Mouse (Mus musculus): Measurements from ENCODE around the gene Fbxo45. TPM values are rescaled to one million over a fixed set of nuclear protein-coding genes. Genes with fewer than 3 reads are reported as not detected.

Fbxo45 gene
- 12.9 and 13.0 TPM in 2 replicates for polyA plus RNA-seq (2014; fragmentation: Nextera tagmentation; extraction: Ambion mirVana)

- peak; percentile 97 for ATAC-seq (ENCODE audit: insufficient number of reproducible peaks, insufficient read depth, low FRiP score, low read depth)
- peaks cover 7 to 20% of the 10 kb centered on the region in 2 experiments for H3K4me1 ChIP-seq (ENCODE audit: control insufficient read depth in 2 of 2, insufficient read depth in 2 of 2, low read length in 2 of 2)
- peak within 1 kb of the TSS; percentile 86 to 87 for H3K4me3 ChIP-seq (ENCODE audit: control insufficient read depth in 1 of 2, insufficient read depth in 1 of 2, low read depth in 1 of 2, low read length in 2 of 2)
- under 1% methylated on average over 48 of the region's 48 CpGs for WGBS
- H3K9ac ChIP-seq (ENCODE audit: low read length): peak within 1 kb of the TSS; percentile 97
- H3K4me2 ChIP-seq (ENCODE audit: low read length): peak within 1 kb of the TSS; percentile 78
- H3K27me3 ChIP-seq (ENCODE audit: control insufficient read depth, insufficient read depth, low read length): no peaks in the 10 kb centered on the region
- H3K27ac ChIP-seq (replicated peaks in 1 of 2; ENCODE audit: control insufficient read depth in 1 of 2, insufficient read depth in 1 of 2, low read depth in 2 of 2, low read length in 2 of 2): peak within 1 kb of the TSS; percentile 90 to 97
- no peaks in the 10 kb centered on the region for H3K9me3 ChIP-seq (ENCODE audit: control insufficient read depth, low read length)
- peaks cover 3% of the 10 kb centered on the region for H3K36me3 ChIP-seq (ENCODE audit: control insufficient read depth, insufficient read depth, low read length)
These were observed at the start of gene Fbxo45, which contains the start of gene Wdr53 for GRCm38 (mm10) chr16:32246952-32247370. TSS of gene Fbxo45 (minus strand) at chr16:32247158. TSS of gene Wdr53 (plus strand) at chr16:32247227.

DNA sequence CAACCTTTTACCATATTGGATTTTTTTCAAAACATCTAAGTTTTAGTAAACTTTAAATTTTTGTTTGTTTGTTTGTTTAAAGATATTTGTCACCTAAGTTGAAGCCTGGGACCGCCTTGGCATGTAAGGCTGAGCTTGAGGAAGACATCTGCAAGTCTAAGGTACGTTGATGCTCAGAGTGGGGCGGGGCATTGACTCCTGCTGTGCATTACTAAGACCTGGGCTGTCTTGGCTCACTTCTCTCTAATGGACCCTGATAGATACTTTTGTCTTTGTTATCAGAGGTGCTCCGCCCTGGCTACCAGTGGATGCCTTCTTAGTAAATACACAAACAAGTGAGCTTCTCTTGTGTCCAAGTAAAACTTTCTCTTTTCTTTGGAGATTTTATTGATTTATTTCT lies 44.9 kb upstream of the Fbxo45 start:
- peaks cover 64% of the 10 kb centered on the region for H3K36me3 ChIP-seq (ENCODE audit: control insufficient read depth, insufficient read depth, low read length)

DNA sequence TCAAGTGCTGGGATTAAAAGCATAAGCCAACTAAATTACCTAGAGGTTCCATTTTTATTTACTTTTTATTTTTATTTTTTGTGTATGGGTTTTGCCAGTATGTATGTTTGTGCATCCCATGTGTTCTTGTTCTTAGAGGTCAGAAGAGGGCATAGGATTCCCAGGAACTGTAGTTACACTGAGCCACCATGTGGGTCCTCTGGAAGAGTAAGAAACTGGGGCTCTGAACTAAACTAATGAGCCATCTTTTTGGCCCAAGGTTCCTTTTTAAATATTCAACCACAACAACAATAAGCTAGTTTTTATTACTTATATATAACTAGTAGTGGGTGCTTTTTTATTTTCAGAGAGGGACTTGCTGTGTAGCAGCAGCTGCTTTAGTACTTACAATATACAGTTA lies 35.6 kb upstream of the Fbxo45 start:
- no peaks in the 10 kb centered on the region for H3K27me3 ChIP-seq (ENCODE audit: control insufficient read depth, insufficient read depth, low read length)
- no peak overlapping the region for H3K4me2 ChIP-seq (ENCODE audit: low read length)
- no peak for ATAC-seq (ENCODE audit: insufficient number of reproducible peaks, insufficient read depth, low FRiP score, low read depth)
- H3K27ac ChIP-seq (replicated peaks in 1 of 2; ENCODE audit: control insufficient read depth in 1 of 2, insufficient read depth in 1 of 2, low read depth in 2 of 2, low read length in 2 of 2): no peak overlapping the region
- peaks cover 0 to 11% of the 10 kb centered on the region in 2 experiments; a peak in 2 of 4 replicates for H3K4me1 ChIP-seq (ENCODE audit: control insufficient read depth in 2 of 2, insufficient read depth in 2 of 2, low read length in 2 of 2)
- H3K4me3 ChIP-seq (ENCODE audit: control insufficient read depth in 1 of 2, insufficient read depth in 1 of 2, low read depth in 1 of 2, low read length in 2 of 2): no peak overlapping the region
- H3K36me3 ChIP-seq (ENCODE audit: control insufficient read depth, insufficient read depth, low read length): peaks cover 60% of the 10 kb centered on the region
- peaks cover 9% of the 10 kb centered on the region; the same call in 1 of the 2 replicates for H3K9me3 ChIP-seq (ENCODE audit: control insufficient read depth, low read length)
- no peak overlapping the region for H3K9ac ChIP-seq (ENCODE audit: low read length)

More for the DNA sequence above, 44.9 kb upstream of the Fbxo45 start:
- Histone ChIP-seq H3K9ac (ENCODE audit: low read length) (no peak overlapping the region), H3K4me3 (ENCODE audit: control insufficient read depth in 1 of 2, insufficient read depth in 1 of 2, low read depth in 1 of 2, low read length in 2 of 2) (no peak overlapping the region), H3K27ac (replicated peaks in 1 of 2; ENCODE audit: control insufficient read depth in 1 of 2, insufficient read depth in 1 of 2, low read depth in 2 of 2, low read length in 2 of 2) (no peak overlapping the region), H3K9me3 (ENCODE audit: control insufficient read depth, low read length) (0 out of 2 replicates have a peak, but pooled peaks cover 3% of the 10 kb centered on the region), H3K4me1 (ENCODE audit: control insufficient read depth in 2 of 2, insufficient read depth in 2 of 2, low read length in 2 of 2) (no peaks in the 10 kb centered on the region), H3K27me3 (ENCODE audit: control insufficient read depth, insufficient read depth, low read length) (no peaks in the 10 kb centered on the region), H3K4me2 (ENCODE audit: low read length) (no peak overlapping the region)
- 94% methylated on average over 4 of the region's 4 CpGs for WGBS
- no peak for ATAC-seq (ENCODE audit: insufficient number of reproducible peaks, insufficient read depth, low FRiP score, low read depth)

DNA sequence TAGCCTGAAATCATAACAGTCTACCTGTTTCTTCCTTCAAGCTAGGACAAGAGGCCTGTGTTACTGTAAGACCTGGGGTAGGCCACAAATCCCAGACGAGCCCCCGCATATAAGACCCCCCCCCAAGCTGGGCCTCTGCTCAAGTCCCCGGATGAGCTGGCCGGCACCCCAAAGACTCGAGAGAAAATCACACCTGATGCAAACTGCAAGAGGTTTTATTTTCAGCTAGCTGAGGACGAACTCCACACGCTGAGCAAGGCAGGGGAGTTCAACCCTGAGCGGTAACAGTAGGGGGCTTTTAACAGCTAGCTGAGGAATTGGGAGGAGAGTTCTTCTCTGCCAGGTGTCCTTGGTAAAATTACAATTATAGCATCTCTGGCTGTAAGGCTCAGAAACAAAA lies 33.3 kb upstream of the Fbxo45 start:
- Histone ChIP-seq H3K4me3 (ENCODE audit: control insufficient read depth in 1 of 2, insufficient read depth in 1 of 2, low read depth in 1 of 2, low read length in 2 of 2) (no peak overlapping the region; a peak in 1 of 4 replicates), H3K9me3 (ENCODE audit: control insufficient read depth, low read length) (peaks cover 9% of the 10 kb centered on the region; the same call in 1 of the 2 replicates), H3K4me1 (ENCODE audit: control insufficient read depth in 2 of 2, insufficient read depth in 2 of 2, low read length in 2 of 2) (peaks cover 0 to 15% of the 10 kb centered on the region in 2 experiments; a peak in 2 of 4 replicates), H3K4me2 (ENCODE audit: low read length) (no peak overlapping the region), H3K9ac (ENCODE audit: low read length) (no peak overlapping the region), H3K36me3 (ENCODE audit: control insufficient read depth, insufficient read depth, low read length) (peaks cover 36% of the 10 kb centered on the region), H3K27me3 (ENCODE audit: control insufficient read depth, insufficient read depth, low read length) (no peaks in the 10 kb centered on the region), H3K27ac (replicated peaks in 1 of 2; ENCODE audit: control insufficient read depth in 1 of 2, insufficient read depth in 1 of 2, low read depth in 2 of 2, low read length in 2 of 2) (no peak overlapping the region)
- 95% methylated on average over 8 of the region's 8 CpGs for WGBS
- ATAC-seq (ENCODE audit: insufficient number of reproducible peaks, insufficient read depth, low FRiP score, low read depth): no peak

DNA sequence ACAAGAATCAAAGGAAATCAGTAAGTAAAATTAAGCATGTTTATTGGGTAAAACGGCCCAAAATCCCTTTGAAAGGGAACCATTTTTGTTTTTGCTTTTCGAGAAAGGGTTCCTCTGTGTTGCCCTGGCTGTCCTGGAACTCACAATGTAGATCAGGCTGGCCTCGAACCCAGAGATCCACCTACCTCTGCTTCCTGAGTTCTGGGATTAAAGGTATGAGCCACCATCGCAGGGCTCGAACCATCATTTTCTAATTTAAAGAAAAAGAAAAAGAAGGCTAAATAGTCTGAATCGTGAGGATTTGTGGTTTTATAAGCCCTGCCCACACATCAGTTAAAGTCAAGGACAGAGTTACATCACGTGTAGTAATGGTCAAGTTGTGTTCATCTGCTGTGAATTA lies 31.4 kb upstream of the Fbxo45 start:
- WGBS: 55% methylated on average over 7 of the region's 7 CpGs
- H3K4me2 ChIP-seq (ENCODE audit: low read length): peak overlapping the region; percentile 70
- peak overlapping the region; percentile 72 to 100 for H3K4me3 ChIP-seq (ENCODE audit: control insufficient read depth in 1 of 2, insufficient read depth in 1 of 2, low read depth in 1 of 2, low read length in 2 of 2)
- H3K27me3 ChIP-seq (ENCODE audit: control insufficient read depth, insufficient read depth, low read length): no peaks in the 10 kb centered on the region
- H3K9ac ChIP-seq (ENCODE audit: low read length): peak overlapping the region; percentile 89
- H3K9me3 ChIP-seq (ENCODE audit: control insufficient read depth, low read length): peaks cover 9% of the 10 kb centered on the region; the same call in 1 of the 2 replicates
- H3K36me3 ChIP-seq (ENCODE audit: control insufficient read depth, insufficient read depth, low read length): peaks cover 18% of the 10 kb centered on the region
- H3K27ac ChIP-seq (replicated peaks in 1 of 2; ENCODE audit: control insufficient read depth in 1 of 2, insufficient read depth in 1 of 2, low read depth in 2 of 2, low read length in 2 of 2): peak overlapping the region; percentile 96; a peak in 3 of 4 replicates
- H3K4me1 ChIP-seq (ENCODE audit: control insufficient read depth in 2 of 2, insufficient read depth in 2 of 2, low read length in 2 of 2): peaks cover 0 to 15% of the 10 kb centered on the region in 2 experiments; a peak in 2 of 4 replicates
- no peak for ATAC-seq (ENCODE audit: insufficient number of reproducible peaks, insufficient read depth, low FRiP score, low read depth)

DNA sequence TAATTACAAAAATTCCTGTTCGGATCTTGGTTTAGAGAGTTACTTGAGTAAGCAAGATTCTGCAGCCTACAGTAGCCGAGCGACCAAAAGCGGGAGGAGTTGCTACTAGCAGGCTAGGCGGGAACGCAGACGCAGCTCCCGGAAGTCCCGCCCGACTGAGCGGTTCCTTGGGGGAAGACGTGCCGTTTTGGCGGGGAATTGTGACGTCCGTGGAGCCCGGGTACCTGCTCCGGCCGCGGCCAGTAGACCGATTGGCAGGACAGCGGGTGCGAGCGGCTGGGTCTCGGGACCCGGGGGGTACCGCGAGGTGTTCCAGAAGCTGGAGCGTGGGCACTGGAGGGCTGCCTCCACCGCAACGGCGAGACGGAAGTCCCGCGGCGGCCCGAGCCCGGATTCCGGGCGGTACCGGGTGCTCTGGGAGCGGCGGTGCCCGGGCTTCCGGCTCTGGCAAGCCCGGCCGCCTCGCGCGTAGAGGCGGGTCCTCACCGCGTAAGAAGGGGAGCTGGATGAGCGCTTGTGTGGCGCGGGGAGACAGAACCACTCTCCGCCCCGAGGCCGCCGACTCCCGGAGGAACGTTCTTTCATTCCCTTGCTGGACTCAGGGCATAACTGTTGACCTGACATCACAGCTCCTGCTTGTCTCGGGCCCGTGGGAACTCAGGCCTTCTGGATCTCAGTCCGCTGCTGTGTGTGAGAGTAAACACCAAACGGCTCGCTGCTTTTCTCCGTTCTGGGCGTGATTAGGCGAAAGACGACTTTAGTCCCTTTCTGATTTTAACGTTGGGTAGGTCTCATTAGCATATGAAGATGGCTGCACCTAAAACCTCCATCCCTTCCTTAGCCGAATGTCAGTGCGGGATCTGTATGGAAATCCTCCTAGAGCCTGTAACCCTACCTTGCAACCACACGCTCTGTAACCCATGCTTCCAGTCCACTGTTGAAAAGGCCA lies 30.6 kb upstream of the Fbxo45 start, which contains the start of gene Rnf168:
TSS of gene Rnf168 (plus strand) at position 152 of the 949 bp plus-strand sequence.
- ATAC-seq (ENCODE audit: insufficient number of reproducible peaks, insufficient read depth, low FRiP score, low read depth): peak; percentile 85
- H3K9ac ChIP-seq (ENCODE audit: low read length): peak within 1 kb of the TSS; percentile 89
- H3K27ac ChIP-seq (replicated peaks in 1 of 2; ENCODE audit: control insufficient read depth in 1 of 2, insufficient read depth in 1 of 2, low read depth in 2 of 2, low read length in 2 of 2): peak within 1 kb of the TSS; percentile 96
- peaks cover 0 to 15% of the 10 kb centered on the region in 2 experiments; a peak in 2 of 4 replicates for H3K4me1 ChIP-seq (ENCODE audit: control insufficient read depth in 2 of 2, insufficient read depth in 2 of 2, low read length in 2 of 2)
- peaks cover 9% of the 10 kb centered on the region; the same call in 1 of the 2 replicates for H3K9me3 ChIP-seq (ENCODE audit: control insufficient read depth, low read length)
- H3K27me3 ChIP-seq (ENCODE audit: control insufficient read depth, insufficient read depth, low read length): no peaks in the 10 kb centered on the region
- WGBS: under 1% methylated on average over 75 of the region's 75 CpGs
- peaks cover 10% of the 10 kb centered on the region for H3K36me3 ChIP-seq (ENCODE audit: control insufficient read depth, insufficient read depth, low read length)
- H3K4me3 ChIP-seq (ENCODE audit: control insufficient read depth in 1 of 2, insufficient read depth in 1 of 2, low read depth in 1 of 2, low read length in 2 of 2): peak within 1 kb of the TSS; percentile 72 to 100
- peak within 1 kb of the TSS; percentile 70 for H3K4me2 ChIP-seq (ENCODE audit: low read length)

DNA sequence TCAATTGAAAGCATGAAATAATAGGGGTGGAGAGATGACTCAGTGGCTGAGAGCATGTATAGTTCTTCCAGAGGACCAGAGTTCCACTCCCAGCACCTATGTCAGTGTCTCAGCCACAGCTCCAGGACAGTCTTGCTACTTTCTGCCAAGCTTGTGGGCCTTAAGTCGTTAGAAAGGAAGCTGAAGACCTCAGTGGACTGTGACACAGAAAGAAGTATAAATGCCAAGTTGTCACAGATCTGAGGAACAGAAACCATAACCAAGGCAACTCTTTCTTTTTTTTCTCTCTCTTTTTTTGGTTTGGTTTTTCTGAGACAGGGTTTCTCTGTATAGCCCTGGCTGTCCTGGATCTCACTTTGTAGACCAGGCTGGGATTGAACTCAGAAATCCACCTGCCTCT lies 28.9 kb upstream of the Fbxo45 start:
- Histone ChIP-seq H3K36me3 (ENCODE audit: control insufficient read depth, insufficient read depth, low read length) (peaks cover 6% of the 10 kb centered on the region), H3K27ac (replicated peaks in 1 of 2; ENCODE audit: control insufficient read depth in 1 of 2, insufficient read depth in 1 of 2, low read depth in 2 of 2, low read length in 2 of 2) (no peak overlapping the region), H3K9ac (ENCODE audit: low read length) (no peak overlapping the region), H3K27me3 (ENCODE audit: control insufficient read depth, insufficient read depth, low read length) (no peaks in the 10 kb centered on the region), H3K4me3 (ENCODE audit: control insufficient read depth in 1 of 2, insufficient read depth in 1 of 2, low read depth in 1 of 2, low read length in 2 of 2) (no peak overlapping the region), H3K9me3 (ENCODE audit: control insufficient read depth, low read length) (peaks cover 9% of the 10 kb centered on the region; the same call in 1 of the 2 replicates), H3K4me2 (ENCODE audit: low read length) (no peak overlapping the region), H3K4me1 (ENCODE audit: control insufficient read depth in 2 of 2, insufficient read depth in 2 of 2, low read length in 2 of 2) (peaks cover 0 to 15% of the 10 kb centered on the region in 2 experiments; a peak in 2 of 4 replicates)
- ATAC-seq (ENCODE audit: insufficient number of reproducible peaks, insufficient read depth, low FRiP score, low read depth): no peak
- 58% methylated on average over 1 of the region's 1 CpGs for WGBS
